Mouse (Mus musculus) telencephalon, adult 2 months (tissue): ENCODE data around the gene Anapc2.

ENCODE experiments used
- DNase-seq: peaks from one replicate; pipeline ENCODE4 v3.0.0-alpha.2; 2011; ENCODE audit warnings: low read depth, low spot score

Anapc2 gene

DNA sequence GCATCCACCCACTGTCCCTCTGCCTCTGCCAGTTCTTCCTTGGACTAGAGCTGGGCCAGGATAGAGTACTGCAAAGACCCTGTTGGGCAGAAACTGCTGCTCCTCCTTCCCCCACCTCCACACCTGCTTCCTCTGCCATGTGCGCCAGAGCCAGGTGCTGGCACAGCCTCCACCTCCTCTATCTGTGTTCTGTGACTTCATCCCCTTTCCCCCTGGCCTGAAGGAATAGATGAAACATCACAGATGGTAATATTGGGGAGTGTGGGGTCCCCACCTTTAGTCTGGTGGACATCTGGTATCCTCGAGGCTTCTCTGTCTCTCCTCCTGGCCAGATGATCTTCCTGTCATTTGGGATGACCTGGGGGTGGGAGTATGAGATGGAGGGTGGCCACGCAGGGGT lies 31.2 kb downstream of the Anapc2 start:
- no peak for DNase-seq

DNA sequence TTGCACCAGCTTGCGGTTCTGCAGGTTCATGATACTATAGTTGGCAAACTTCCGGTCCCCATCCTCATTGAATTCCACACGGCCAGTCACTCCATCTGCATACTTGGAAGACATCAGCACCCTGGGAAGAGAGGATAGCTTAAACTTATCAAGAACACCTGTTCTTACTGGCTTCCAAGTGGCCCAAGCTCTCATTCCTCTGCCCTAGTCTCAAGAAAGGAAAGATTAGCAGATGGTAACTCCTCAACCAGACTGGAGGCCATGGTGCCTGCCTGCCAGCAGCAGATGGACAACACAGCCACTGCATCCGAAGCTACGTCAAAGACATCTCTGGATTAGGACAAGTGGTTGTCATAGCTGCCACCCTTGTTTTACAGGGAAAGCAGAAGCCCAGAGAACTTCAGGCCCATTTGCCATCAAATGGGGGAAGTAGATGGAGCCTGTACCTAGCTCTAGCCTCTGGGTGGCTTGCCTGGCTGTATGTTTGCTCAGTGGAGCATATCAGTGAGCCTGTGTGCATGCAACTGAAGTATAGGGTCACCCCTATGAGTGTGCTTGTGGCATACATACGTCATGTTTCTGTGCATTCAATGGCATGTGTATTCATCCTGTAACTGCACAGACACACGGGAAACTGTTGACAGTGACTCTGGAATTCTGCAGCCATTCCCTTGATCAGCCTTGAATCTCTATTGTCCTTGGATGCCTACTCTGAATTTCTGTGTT lies 31.8 kb downstream of the Anapc2 start:
- DNase-seq, result no peak

DNA sequence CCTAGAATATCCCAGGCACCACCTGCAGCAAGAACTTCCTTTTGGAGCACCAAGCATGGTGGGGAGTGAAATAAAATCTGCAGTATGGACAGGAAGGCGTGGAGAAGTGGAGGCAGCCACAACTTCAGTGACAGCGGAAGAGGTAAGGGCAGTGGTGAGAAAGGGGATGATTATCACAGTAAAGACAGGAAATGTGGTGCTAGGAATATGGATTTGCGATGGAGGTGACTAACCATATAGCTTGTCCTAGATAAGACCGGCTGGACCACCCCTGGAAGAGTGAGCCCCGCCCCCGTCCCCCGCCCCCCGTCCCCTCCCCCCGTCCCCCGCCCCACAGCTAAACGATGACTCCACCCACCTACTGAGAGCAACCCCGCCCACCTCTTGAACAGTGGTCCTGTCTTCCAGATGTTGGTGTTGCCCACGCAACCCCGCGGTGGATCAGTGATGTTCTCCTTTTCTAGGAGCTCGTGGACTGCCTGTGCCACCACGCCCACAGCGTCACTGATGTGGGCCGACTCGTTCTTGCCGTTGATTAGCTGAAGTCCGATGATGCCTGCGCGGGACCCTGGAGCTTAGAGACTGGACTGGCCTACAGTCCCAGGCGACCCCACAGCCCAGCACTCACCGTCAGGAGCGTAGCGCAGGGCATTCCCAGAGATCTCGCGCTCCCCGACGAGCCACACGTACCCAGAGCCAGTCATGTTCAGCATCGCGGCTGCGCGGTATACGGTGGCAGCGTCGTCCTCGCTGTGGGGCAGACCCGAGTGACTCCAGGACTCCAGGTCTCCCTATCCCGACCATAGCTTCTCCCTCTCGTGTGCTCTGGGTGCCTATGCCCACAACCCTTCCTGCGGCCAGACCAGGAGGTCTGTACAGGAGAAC lies 32.6 kb downstream of the Anapc2 start:
- DNase-seq, result no peak

DNA sequence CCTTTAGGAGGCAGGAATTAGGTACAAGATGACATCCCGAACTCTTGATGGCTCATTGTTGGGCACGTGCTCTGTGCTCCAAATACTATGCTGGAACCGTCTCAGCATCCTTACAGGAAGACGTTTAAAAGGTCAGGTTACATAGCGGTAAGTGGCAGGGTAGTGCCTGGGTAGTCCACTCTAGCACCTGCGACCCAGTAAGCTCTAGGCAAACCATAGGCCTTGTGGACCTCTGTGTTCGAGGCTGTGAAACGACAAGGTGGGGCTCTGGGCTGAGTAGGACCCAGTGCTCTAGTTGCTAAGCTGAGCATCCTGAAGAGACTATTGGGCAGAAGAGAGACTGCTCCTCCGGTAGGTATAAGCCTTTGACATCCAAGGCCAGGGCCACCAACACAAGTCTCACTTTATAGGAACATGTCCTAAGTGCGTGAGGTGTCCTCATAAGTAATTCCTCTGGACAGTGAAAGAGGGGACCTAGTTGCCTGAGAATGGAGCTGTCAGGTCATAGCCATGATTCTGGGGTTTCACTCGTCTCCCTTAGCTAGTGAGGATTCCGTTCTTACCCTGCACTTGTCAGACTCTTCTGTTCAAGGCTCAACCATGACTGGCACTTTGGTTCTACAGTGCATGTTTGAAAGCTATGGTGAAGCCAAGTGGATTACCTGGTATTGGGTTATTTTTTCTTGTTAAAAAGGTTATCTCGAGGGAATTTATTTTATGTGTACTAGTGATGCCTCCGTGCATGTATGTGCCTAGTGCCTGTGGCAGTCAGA lies 33.5 kb downstream of the Anapc2 start:
- DNase-seq, result no peak

DNA sequence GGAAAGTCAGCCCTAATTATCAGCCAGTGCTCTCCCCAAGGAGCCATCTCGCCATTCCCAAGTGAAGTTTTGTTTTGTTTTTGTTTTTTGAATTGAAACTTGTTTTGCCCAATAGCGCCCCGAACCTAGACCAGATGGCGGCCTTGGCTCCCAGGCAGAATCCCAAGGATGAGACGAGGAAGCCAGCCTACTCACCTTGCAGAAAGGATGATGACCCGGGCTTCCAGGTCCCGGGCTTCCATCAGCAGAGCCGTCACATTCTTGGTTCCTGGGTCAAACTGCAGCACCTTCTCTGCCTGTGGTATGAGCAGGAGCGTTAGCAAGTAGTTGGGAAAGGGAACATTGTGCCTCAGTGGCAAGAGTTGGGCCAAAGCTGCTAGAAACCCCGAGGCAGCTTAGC lies 37.9 kb downstream of the Anapc2 start:
- no peak for DNase-seq

DNA sequence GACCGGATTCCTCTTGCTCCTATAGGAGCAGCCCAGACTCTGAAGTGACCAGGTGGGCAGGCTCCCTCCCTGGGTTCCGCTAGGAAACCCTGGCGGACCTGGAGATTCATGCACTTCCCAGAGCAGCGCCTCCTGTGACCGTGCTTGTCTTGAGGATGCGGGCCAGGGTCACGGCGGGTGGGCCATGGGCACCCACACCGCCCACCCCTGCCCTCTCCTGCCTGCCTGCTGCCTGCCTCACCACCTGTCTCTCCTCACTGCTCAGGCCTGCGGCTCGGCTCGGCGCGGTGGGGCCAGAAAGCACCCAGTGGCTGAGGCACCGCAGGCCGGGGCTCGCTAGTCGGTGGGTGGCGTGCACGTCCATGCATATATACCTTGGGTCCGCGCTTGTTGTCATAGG lies 38.7 kb downstream of the Anapc2 start:
- DNase-seq, result no peak

DNA sequence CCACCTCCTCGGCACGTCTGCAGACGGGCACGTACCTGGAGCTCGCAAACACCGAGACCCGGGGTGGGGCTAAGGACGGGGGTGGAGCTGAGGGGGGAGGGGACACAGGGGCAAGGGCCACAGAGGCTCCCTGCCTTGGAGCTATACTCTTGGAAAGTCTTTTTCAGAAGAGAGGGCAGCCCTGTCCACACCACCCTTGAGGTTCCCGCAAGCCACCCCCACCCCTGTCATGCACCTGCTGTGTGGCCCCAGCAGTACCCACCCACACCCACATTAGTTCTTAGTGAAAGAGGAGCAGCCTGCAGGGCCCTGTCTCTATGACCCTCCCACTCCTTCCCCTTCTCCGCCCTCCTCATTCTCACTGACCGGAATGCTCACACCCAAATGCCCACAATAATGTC lies 39.2 kb downstream of the Anapc2 start:
- no peak for DNase-seq

DNA sequence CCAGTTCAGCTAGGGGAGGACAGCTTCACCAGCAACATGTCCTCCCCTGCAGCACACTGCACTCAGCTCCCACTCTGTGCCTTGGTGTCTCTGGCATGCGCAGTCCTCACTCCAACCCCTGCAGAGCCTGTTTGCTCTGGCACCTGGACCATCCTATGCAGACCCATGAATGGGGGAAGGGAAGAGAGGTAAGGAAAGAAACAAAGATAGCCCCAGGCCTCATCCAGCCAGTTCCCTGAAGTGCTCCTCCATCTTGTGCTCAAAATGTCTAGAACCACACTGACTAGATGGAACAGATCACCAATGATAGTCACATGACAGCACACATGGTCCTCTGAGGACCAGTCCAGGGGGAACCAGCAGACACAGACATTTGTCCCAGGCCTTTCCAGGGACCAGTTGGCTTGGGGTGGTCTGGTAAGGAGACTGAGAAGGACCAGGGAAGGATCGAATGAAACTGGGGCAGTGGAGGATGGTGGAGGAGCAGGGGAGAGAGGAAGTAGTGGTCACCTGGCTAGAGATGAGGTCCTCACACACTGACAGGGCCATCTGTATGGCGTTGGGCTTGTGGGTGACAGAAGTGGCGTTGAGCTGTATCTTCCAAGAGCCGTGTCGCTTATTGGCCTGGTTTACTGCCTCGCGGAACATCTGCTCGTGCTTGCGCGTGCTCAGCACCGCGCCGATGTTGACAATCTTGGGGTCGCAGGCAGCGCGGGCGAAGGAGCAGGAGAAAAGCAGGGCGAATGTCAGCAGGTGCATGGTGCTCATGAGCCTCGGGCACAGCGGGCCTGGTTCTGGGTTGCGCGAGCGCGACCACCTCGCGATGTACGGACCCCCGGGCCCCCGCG lies 46.1 kb downstream of the Anapc2 start:
- peak; percentile 77 for DNase-seq

DNA sequence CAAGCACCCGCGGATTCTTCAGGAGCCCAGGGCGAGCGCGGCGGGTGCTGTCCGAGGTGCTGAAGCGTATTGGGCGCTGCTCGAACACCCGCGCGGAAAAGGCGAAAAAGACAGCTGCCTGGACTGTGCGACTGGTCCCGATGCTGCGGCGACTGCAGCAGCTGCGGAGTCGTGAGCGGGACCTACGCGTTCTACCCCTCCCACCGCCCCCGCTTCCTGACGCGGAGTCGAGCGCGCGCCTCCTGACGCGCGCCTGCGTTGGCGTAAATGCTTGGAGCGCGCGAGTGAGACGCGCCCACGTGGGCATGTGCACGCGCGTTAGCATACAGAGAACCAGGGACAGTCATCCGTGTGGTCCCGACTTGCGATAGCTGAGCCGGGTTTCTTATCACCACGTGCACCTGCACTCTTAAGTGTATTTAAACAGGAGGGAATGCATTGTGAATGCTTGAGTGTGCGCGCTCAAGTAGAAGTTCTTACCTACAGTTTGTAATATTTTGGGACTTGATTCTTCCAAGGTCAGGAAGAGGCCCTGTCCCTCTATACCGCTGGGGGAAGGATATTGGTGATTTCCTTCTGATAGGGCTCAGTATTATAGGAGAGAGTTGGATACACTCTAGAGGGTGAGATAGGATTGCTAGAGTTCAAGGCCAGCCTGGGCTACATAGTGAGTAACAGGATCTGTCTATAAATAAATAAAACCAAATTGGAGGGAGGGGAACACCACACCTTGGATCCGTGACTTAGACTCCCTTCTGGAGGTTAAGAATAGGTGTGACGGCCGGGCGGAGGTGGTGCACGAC lies 46.9 kb downstream of the Anapc2 start, which contains the start of gene Grin1:
Gene Grin1 (minus strand): TSS at position 217 of the 803 bp plus-strand sequence.
- DNase-seq, result peak; percentile 91

DNA sequence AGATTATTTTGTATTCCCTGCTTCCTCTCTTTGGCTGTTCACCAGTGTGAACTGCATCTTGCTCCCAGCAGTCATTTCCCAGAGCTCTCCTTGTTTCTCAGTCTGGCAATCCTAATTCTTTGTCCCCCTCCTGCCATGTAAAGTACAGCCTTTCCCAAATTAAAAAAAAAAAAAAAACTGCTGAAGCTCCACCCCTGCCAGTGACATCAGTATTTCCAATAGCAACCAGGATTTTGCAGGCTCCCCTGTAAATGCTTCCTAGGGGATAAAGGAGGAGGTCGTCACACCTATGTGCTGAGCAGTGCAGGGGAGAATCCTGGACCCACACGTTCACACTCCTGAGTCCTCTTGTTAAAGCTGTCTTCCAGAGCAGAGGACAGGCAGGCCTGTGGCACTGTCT lies 47.8 kb downstream of the Anapc2 start:
- no peak for DNase-seq

DNA sequence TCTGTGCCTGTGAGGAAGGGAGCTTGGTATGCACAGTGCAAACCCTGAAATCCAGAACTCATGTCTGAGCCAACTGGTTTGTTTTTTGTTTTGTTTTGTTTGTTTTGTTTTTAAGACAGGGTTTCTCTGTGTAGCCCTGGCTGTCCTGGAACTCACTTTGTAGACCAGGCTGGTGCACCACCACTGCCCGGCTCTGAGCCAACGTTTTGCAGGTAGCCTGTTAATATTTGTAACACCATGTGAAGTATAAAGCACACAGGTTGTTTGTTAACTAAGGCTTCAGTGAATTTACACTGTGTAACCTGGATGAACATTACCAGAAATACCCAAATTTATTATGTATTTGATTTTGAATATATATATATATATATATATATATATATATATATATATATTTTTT lies 53.8 kb downstream of the Anapc2 start:
- DNase-seq, result no peak

DNA sequence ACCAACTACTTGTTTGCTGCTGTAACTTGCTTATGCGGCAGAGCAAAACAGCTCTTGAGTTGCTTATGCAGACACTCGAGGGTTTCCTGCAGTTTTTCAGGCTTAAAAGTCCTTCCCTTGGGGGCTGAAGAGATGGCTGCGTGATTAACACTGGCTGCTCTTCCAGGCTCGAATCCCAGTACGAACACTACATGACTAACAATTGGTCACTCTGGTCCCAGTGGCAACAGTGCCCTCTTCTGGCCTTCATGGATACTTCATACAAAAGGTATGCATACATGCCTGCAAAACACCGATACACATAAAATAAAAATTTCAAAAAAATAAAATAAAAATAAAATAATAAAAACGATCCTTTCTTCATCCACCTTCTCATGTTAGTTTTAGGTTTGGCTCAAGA lies 56.2 kb downstream of the Anapc2 start:
- DNase-seq, result no peak

DNA sequence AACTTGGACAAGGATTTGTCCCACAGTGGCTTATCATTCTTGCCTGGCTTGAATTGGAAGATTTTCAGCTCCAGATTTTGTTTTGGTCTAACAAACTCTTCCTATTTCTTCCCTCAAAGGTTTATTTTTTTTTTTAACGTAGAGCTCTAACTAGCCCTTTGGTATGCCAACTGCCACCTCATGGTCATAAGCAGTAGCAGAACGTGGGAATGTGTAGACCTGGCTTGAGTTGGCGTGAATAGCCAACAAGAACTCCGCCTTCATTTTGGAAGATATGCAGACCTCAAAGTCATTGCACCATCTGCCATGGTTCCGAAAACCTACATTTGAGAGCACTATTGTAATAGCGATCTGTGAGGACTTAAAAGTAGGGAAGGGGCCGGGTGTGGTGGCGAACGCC lies 59.2 kb downstream of the Anapc2 start:
- DNase-seq, result no peak

DNA sequence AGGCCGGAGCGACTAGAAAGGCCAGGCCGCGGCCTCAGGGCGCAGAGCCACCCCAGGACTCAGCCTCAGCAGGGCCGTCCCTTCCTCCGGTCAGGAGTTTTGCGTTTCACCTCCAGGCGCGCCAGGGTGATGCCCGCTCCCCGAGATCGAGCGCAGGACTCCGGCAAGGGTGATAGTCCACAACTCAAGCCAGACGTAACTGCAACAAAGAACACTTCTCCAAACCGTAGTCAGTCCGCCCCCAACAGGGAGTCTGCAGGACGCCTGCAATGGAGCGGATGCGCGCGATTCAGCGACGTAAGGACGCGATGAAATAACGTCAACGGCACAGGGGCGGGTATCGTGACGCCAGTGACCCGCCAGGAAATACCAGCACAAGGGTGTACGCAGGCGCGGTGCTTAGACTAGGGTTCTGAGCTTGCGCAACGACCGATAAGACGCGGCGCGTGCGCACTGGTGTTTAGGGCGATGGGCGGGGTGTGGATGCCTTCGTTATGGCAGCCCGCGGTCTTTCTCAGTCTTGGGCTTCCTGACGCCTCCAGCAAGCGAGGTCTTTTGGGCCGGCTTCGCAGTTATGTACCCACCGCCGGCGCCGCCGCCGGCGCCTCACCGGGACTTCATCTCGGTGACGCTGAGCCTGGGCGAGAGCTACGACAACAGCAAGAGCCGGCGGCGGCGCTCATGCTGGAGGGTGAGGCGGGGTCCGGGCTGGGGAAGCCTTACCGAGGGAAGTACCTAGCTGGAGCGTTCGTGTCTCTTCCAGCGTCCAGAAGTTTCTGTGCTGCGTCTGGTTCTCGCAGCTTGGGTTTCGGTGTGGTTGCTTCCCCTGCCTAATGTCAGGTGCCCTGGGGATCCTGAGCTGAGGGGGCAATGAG lies 60.2 kb downstream of the Anapc2 start, which contains the start of gene Man1b1:
Gene Man1b1 (plus strand): TSS at position 53 of the 875 bp plus-strand sequence.
- peak; percentile 98 for DNase-seq

DNA sequence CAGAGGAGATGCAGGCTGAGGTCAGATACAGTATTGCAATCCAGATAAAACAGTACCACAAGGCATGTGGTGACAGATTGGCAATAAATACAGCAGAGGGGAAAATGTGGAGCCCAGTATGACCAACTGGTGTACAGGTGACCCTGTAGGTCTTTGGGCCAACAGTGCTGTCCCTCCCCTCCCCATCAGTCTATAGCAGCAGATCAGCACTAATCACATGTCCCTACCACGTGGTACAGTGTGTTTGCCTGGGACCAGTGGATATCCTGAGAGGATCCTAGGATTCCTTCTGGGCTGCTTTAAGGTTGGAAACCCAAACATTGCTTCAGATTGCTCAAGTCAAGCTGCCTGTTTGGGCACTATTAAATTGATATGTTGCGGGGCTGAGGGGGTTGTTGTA lies 61.3 kb downstream of the Anapc2 start:
- no peak for DNase-seq
